Mouse (Mus musculus) kidney, adult 11 months (tissue): ENCODE results near the gene Olfr517.

Experiments used
- DNase-seq: peaks from one replicate; pipeline ENCODE4 v3.0.0; 2022

Gene Olfr517

DNA sequence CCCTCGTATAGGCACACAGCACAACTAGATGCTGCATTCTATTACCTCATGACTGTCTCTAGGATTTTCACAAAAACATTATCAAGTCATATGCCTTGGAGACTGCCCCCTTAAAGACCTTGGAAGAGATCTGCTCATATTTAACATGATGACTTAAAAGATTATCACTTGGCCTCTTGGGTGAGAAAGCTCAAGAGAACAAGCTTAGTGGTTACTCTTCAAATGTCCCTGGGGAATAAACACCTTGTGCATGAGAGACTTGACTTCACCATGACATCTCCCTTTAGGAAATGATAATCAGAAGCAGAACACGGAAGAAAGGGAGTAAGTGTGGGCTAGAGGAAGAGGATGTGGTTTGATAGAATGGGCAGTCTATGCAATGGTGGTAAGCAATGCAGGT, at the start of gene Olfr517:
Gene Olfr517, minus strand, starts transcription at position 101 of the 400 bp plus-strand sequence.
- DNase-seq: no peak

DNA sequence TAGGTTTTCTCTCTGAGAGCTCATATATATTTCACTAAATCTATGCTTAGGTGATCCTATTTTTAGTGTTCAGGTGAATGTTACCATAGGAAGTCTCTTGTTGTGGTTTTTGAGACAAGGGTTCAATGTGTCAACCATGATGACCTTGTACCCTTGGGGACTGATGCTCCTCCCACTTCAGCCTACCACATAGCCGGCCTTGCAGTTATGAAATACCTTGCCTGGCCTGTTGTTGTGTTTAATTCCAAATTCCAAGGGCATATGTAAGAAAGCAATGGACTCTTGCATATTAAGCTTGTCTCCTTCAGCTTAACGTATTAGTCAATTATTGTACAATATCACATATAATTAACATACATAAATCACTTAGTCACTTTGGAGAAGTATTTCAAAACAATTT, 31.8 kb upstream of the Olfr517 start:
- no peak for DNase-seq

DNA sequence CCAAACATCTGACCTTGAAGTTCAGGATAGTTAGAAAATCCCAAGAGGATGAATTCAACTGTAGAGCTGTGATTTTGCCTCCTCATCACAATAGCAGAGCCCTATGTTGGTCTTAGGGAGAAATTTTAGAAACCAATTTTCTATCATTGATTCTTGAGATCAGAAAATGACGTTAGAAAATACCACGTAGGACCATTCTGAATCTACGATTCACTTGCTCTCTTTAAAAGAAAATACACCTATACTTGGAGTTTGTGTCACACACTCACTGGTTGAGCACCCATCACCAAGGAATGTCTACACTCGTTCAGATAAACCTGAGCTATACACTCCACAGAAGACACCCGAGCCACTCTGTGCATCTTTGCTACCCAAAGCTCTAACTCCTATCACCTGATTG, 22.1 kb upstream of the Olfr517 start, which contains the start of gene Olfr519:
Gene Olfr519, minus strand, starts transcription at position 101 of the 400 bp plus-strand sequence.
- no peak for DNase-seq

DNA sequence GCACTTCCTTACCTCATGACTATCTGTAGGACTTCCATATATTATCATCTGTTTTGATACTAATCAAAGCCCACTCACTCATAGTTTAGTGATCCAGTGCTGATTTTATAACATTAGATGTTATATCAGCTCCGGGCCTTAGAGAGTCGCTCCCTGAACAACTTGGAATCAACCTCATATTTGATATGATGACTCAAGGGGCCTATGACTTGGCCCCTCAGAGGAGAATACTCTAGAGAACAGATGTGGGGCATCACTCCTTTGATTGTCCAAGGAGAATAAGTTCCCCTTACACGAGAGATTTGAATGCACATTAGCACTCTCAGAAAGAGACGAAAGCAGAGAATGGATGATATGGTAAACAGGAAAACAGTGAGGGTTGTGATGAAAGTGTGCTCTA, 12.7 kb upstream of the Olfr517 start, which contains the start of gene Olfr518:
Gene Olfr518, minus strand, starts transcription at position 101 of the 400 bp plus-strand sequence.
- no peak for DNase-seq

DNA sequence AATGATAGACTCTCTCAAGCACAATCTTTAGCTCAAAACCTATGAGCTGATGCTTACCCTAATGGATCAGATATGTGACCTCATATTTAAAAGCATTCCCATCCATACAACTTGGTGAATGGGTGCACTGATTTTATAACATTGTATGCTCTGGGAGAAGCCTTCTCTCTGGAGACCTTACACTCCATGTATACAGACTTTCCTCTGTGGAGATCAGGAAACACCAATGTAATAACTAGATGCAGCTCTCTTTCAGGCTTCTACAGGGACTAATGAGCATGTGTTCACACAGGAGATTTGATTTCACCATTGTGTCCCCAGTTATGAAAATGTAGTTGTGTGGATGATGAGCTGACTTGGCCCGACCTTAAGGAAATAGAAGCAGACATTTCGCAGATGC, 21.8 kb downstream of the Olfr517 start, which contains the start of gene Olfr516:
Gene Olfr516, minus strand, starts transcription at position 101 of the 400 bp plus-strand sequence.
- no peak for DNase-seq

DNA sequence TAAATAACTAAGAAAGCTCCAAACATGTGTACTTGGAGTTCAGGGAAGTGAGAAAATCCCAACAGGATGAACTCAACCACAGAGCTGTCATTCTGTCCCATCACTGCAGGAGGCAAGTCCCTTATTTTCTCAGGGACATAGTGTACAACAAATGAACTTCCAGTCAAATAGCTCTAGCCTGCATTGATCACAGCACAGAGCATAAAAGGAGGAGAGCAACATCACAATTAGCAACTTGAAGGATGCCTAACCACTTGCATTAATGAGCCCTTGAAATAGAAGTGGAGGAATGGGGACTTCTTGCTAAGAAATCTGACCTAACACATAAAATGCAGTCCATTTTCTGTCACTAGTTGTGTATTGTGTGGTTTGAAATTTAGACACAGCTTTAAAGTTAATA, 46.3 kb downstream of the Olfr517 start, which contains the start of gene Olfr514:
Gene Olfr514, minus strand, starts transcription at position 101 of the 400 bp plus-strand sequence.
- no peak for DNase-seq
